Mouse (Mus musculus) CH12.LX (cell line): ENCODE measurements around the gene Ogfod3. TPM values are rescaled to one million over a fixed set of nuclear protein-coding genes. Genes with fewer than 3 reads are reported as not detected.

Experiments used
- DNase-seq: peaks from one replicate; pipeline ENCODE4 v3.0.0-alpha.2; 2013; ENCODE audit errors: extremely low read depth
- H3K27ac ChIP-seq: 2 replicates; pipeline ENCODE4 v1.5.1; 2012; ENCODE audit warnings: low read depth, mild to moderate bottlenecking, control low read depth, moderate library complexity; ENCODE audit not compliant: insufficient read depth
- H3K27me3 ChIP-seq: replicated peaks from 2 replicates; pipeline ENCODE3; 2012; ENCODE audit warnings: inconsistent platforms
- H3K36me3 ChIP-seq, 2 experiments: replicated peaks in 1 of 2; 2 replicates each; pipeline versions ENCODE3 to v1.6.1; 2012; ENCODE audit warnings: inconsistent platforms in 1 of 2, low read length in 1 of 2, mild to moderate bottlenecking in 1 of 2, mixed read lengths in 1 of 2, moderate library complexity in 1 of 2; ENCODE audit not compliant: control insufficient read depth in 1 of 2, insufficient read depth in 1 of 2
- H3K4me1 ChIP-seq, 2 experiments: 2 replicates each; pipeline ENCODE4 v1.6.1; 2012; ENCODE audit warnings: inconsistent platforms in 1 of 2, moderate library complexity in 1 of 2; ENCODE audit not compliant: insufficient read depth in 2 of 2, control insufficient read depth in 1 of 2
- H3K4me2 ChIP-seq: 2 replicates; pipeline ENCODE4 v1.6.1; 2012; ENCODE audit warnings: low read depth, mild to moderate bottlenecking, control low read depth; ENCODE audit not compliant: poor library complexity, insufficient read depth, severe bottlenecking
- H3K4me3 ChIP-seq, 3 experiments: fragments of 150-350 bp in 1 of 3; sonication (generic) in 1 of 3; replicated peaks in 1 of 3; 2 replicates each; pipeline versions ENCODE3 to v1.5.1; 2011 to 2012; ENCODE audit warnings: low read depth in 2 of 3, low read length in 2 of 3, mild to moderate bottlenecking in 2 of 3, moderate library complexity in 2 of 3, control low read depth in 1 of 3, improper control_type of control experiment in 1 of 3, inconsistent platforms in 1 of 3, mixed read lengths in 1 of 3; ENCODE audit not compliant: poor library complexity in 1 of 3
- H3K79me2 ChIP-seq: replicated peaks from 2 replicates; pipeline ENCODE4 v1.6.1; 2012; ENCODE audit warnings: mild to moderate bottlenecking, moderate library complexity; ENCODE audit not compliant: control insufficient read depth, poor library complexity, insufficient read depth, severe bottlenecking; ENCODE audit errors: extremely low read depth
- H3K9ac ChIP-seq: 2 replicates; pipeline ENCODE4 v1.6.1; 2012; ENCODE audit warnings: low read depth, mild to moderate bottlenecking, control low read depth, moderate library complexity; ENCODE audit not compliant: insufficient read depth
- H3K9me3 ChIP-seq: replicated peaks from 2 replicates; pipeline ENCODE3; 2012; ENCODE audit warnings: low read length, inconsistent platforms, mixed read lengths
- BHLHE40 ChIP-seq: IDR thresholded peaks from 2 replicates; pipeline ENCODE4 v1.6.1; 2011; ENCODE audit warnings: mild to moderate bottlenecking, low read depth, low read length, improper control_type of control experiment
- CHD1 ChIP-seq: IDR thresholded peaks from 2 replicates; pipeline ENCODE4 v1.6.1; 2012; ENCODE audit warnings: low read depth, low read length, improper control_type of control experiment, inconsistent platforms
- CTCF ChIP-seq, 2 experiments: IDR thresholded peaks in 1 of 2; conservative IDR thresholded peaks in 1 of 2; 2 replicates each; pipeline ENCODE4 v1.5.1; 2011 to 2012; ENCODE audit warnings: low read depth in 2 of 2, low read length in 2 of 2, improper control_type of control experiment in 1 of 2, inconsistent platforms in 1 of 2, mild to moderate bottlenecking in 1 of 2, moderate library complexity in 1 of 2
- ELF1 ChIP-seq: IDR thresholded peaks from 2 replicates; pipeline ENCODE4 v1.6.1; 2014; ENCODE audit warnings: low read depth, mild to moderate bottlenecking, inconsistent platforms, low read length, improper control_type of control experiment
- JUN ChIP-seq: IDR thresholded peaks from 2 replicates; pipeline ENCODE4 v1.6.1; 2011; ENCODE audit warnings: low read depth, mild to moderate bottlenecking, low read length, improper control_type of control experiment, moderate library complexity; ENCODE audit not compliant: insufficient read depth
- JUND ChIP-seq: conservative IDR thresholded peaks from 2 replicates; pipeline ENCODE4 v1.6.1; 2011; ENCODE audit warnings: low read depth, low read length, improper control_type of control experiment
- MEF2A ChIP-seq: IDR thresholded peaks from 2 replicates; pipeline ENCODE4 v1.6.1; 2014; ENCODE audit warnings: low read depth, mild to moderate bottlenecking, inconsistent platforms, low read length, improper control_type of control experiment, borderline replicate concordance
- NELFE ChIP-seq: IDR thresholded peaks from 2 replicates; pipeline ENCODE4 v1.6.1; 2011; ENCODE audit warnings: low read depth, low read length, improper control_type of control experiment
- PAX5 ChIP-seq: IDR thresholded peaks from 2 replicates; pipeline ENCODE4 v1.6.1; 2012; ENCODE audit warnings: low read length, inconsistent platforms, mixed read lengths
- RCOR1 ChIP-seq: conservative IDR thresholded peaks from 2 replicates; pipeline ENCODE4 v1.6.1; 2012; ENCODE audit warnings: low read depth, mild to moderate bottlenecking, inconsistent platforms, low read length, improper control_type of control experiment
- SMC3 ChIP-seq: IDR thresholded peaks from 2 replicates; pipeline ENCODE4 v1.6.1; 2011; ENCODE audit warnings: low read depth, low read length, improper control_type of control experiment
- TBP ChIP-seq: conservative IDR thresholded peaks from 2 replicates; pipeline ENCODE4 v1.6.1; 2011; ENCODE audit warnings: low read depth, low read length, improper control_type of control experiment
- TCF12 ChIP-seq: IDR thresholded peaks from 2 replicates; pipeline ENCODE4 v1.6.1; 2014; ENCODE audit warnings: low read depth, mild to moderate bottlenecking, inconsistent platforms, low read length, improper control_type of control experiment
- UBTF ChIP-seq: IDR thresholded peaks from 2 replicates; pipeline ENCODE4 v1.6.1; 2012; ENCODE audit warnings: low read depth, mild to moderate bottlenecking, inconsistent platforms, low read length, improper control_type of control experiment, moderate library complexity
- USF2 ChIP-seq: conservative IDR thresholded peaks from 2 replicates; pipeline ENCODE4 v1.6.1; 2011; ENCODE audit warnings: low read depth, low read length, improper control_type of control experiment
- ZMIZ1 ChIP-seq: IDR thresholded peaks from 2 replicates; pipeline ENCODE4 v1.6.1; 2012; ENCODE audit warnings: low read depth, mild to moderate bottlenecking, inconsistent platforms, low read length, improper control_type of control experiment
- dilution Hi-C: fragments of 300-500 bp; cut with MboI; formaldehyde crosslinking; loops from 2 replicates; pipeline ENCODE4 v1.14.3; 2020; ENCODE audit warnings: low sequenced_read_pairs; ENCODE audit not compliant: extremely low pct_unique_long_range_greater_than_20kb, extremely low pct_ligation_motif_present
- in situ Hi-C: fragments of 300-500 bp; cut with MboI; formaldehyde crosslinking; loops from 3 replicates; pipeline ENCODE4 v1.14.3; 2019; ENCODE audit warnings: low sequenced_read_pairs, low pct_ligation_motif_present, low pct_unique_long_range_greater_than_20kb, mixed read lengths
- polyA plus RNA-seq: library from polyadenylated mRNA; unstranded; fragments of >175 nt; gene quantifications from 2 replicates; pipeline ENCODE4 v1.2.1, GENCODE M21; 2012; ENCODE audit warnings: low read depth; ENCODE audit not compliant: insufficient read length
- total RNA-seq, 2 experiments: library from RNA; depleted of rRNA; stranded (reverse); fragments of 300-350 nt in 1 of 2; fragments of >200 nt in 1 of 2; gene quantifications; 2 replicates each; pipeline ENCODE4 v1.2.3; 2012 to 2014

Gene Ogfod3
- total and polyA plus RNA-seq, 3 experiments, result 13.7 to 18.4 (median 16.4) TPM

- in situ Hi-C loops, result loop anchor here (5.0 kb wide), 1 partner anchor 138 kb away; the partner anchor contains the start of gene Sectm1b
- Histone ChIP-seq H3K36me3 (peaks cover 0 to 9% of the 10 kb centered on the region in 2 experiments), H3K9ac (no peak overlapping the region), H3K9me3 (no peaks in the 10 kb centered on the region), H3K4me1 (peaks cover 4 to 15% of the 10 kb centered on the region in 2 experiments), H3K4me3 (no peak overlapping the region), H3K4me2 (no peak overlapping the region), H3K27ac (no peak overlapping the region), H3K27me3 (no peaks in the 10 kb centered on the region), H3K79me2 (no peaks in the 10 kb centered on the region)
- dilution Hi-C loops, result no loop called here
- DNase-seq, result no peak
- no peak for TF ChIP-seq ZMIZ1
- TF ChIP-seq CTCF (conservative IDR thresholded peaks at IDR 0.05 in 1 of 2, IDR thresholded peaks at IDR 0.05 in 1 of 2; ENCODE audit: low read depth in 2 of 2, low read length in 2 of 2), result no peak
- no peak for TF ChIP-seq MEF2A
- no peak for TF ChIP-seq BHLHE40
- no peak for TF ChIP-seq PAX5
- no peak for TF ChIP-seq UBTF
- TF ChIP-seq RCOR1, result no peak
Measured at GRCm38 (mm10) chr11:121199851-121200250, 4.7 kb downstream of the Ogfod3 start.

DNA sequence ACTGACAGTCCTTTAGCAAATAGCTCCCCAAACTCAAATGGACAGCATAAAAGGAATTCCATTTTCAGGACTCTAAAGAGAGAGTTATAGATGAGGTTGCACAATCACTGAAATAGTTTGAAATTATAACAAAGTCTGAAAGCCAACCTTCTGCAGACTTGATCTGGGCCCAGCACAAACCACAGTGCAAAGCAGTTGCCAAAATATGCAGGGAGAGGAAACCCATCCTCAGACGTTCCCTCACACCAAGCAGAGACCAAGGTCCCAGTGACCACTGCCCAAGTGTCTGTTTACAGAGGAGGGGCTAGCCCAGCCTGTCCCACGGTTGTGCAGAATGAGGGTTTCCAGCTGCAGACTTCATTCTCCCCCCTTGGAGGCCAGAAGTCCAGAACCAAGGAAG is 5.9 kb downstream of the Ogfod3 start:
- in situ Hi-C loops, result no loop called here
- dilution Hi-C loops, result no loop called here

DNA sequence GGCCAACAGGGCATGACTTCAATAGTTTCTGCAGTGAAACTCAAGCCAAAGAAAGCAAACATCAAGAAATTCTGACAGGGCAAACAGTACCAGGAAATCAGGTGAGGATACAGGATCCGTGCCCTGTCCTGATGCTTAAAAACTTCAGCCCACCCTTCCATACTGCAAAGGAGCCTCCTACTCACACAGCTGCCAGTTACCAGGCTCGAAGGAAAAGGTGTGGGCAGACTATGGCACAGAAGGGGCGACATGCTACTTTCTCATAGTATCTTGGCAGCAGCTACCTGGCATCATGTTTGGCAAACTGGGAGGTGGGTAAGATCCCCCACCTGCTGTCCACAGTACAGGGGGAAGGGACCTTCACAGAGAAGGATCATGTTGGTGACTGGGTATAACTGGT is 11.1 kb downstream of the Ogfod3 start:
- H3K36me3 ChIP-seq, result peaks cover 0 to 11% of the 10 kb centered on the region in 2 experiments
- peaks cover 0 to 3% of the 10 kb centered on the region in 2 experiments; a peak in 2 of 4 replicates for H3K4me1 ChIP-seq
- no peaks in the 10 kb centered on the region for H3K79me2 ChIP-seq
- no peak overlapping the region for H3K4me3 ChIP-seq
- TF ChIP-seq JUN (no peak), CHD1 (no peak), TBP (no peak), TCF12 (no peak), ELF1 (no peak)
- H3K9me3 ChIP-seq, result no peaks in the 10 kb centered on the region
- DNase-seq, result no peak
- no peak overlapping the region for H3K9ac ChIP-seq
- in situ Hi-C loops, result no loop called here
- dilution Hi-C loops, result no loop called here
- no peak overlapping the region for H3K4me2 ChIP-seq
- no peak overlapping the region for H3K27ac ChIP-seq
- no peaks in the 10 kb centered on the region for H3K27me3 ChIP-seq

More for the DNA sequence above, 5.9 kb downstream of the Ogfod3 start:
- H3K9ac ChIP-seq, result no peak overlapping the region
- no peak overlapping the region for H3K27ac ChIP-seq
- no peak overlapping the region for H3K4me2 ChIP-seq
- no peaks in the 10 kb centered on the region for H3K27me3 ChIP-seq
- no peak overlapping the region for H3K4me3 ChIP-seq
- H3K79me2 ChIP-seq, result no peaks in the 10 kb centered on the region
- peaks cover 2 to 9% of the 10 kb centered on the region in 2 experiments for H3K4me1 ChIP-seq
- no peaks in the 10 kb centered on the region for H3K9me3 ChIP-seq
- TF ChIP-seq USF2 (no peak), SMC3 (no peak), RCOR1 (no peak), JUND (no peak), NELFE (no peak)
- H3K36me3 ChIP-seq, result peaks cover 0 to 12% of the 10 kb centered on the region in 2 experiments
- DNase-seq, result no peak
